Mouse (Mus musculus): ENCODE data around the gene Sfmbt1. TPM values are rescaled to one million over a fixed set of nuclear protein-coding genes. Genes with fewer than 3 reads are reported as not detected.

Gene Sfmbt1
- polyA plus RNA-seq, 1 experiment from 2014 or later = 21.5 TPM

DNA sequence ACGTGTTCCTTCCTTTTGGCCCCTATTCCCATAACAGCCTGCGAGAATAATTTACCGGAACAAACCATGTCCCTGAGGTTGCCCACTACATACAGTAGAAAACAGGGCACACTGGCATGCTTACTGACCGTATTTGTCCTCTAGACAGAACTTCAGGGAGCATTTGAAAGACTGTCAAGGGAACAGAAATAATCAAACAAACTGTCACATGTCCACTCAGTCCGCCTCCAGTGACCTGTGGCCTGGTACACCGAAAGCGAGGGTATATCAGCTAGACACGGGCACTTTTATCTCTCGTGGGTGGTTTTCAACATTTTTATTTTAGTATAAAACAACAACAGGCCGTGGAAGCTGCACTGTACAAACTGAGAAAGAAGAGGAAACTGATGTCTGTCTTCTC is 154.2 kb downstream of the Sfmbt1 start:
- no peak overlapping the region for H3K4me3 ChIP-seq (replicated peaks)
- no peak overlapping the region for H3K4me2 ChIP-seq (replicated peaks)
- WGBS = 94% methylated on average over 10 of the region's 10 CpGs
- no peaks in the 10 kb centered on the region for H3K4me1 ChIP-seq (replicated peaks)
- no peak overlapping the region for H3K27ac ChIP-seq
- H3K9me3 ChIP-seq = no peaks in the 10 kb centered on the region
- no peak for ATAC-seq
- no peak overlapping the region for H3K9ac ChIP-seq (replicated peaks)
- no peaks in the 10 kb centered on the region for H3K27me3 ChIP-seq
- peaks cover 47% of the 10 kb centered on the region for H3K36me3 ChIP-seq

- Histone ChIP-seq H3K4me1 (replicated peaks) (no peaks in the 10 kb centered on the region), H3K36me3 (peaks cover 52% of the 10 kb centered on the region), H3K27ac (no peak overlapping the region), H3K9ac (replicated peaks) (no peak overlapping the region; the same call in 1 of the 2 replicates), H3K27me3 (no peaks in the 10 kb centered on the region), H3K9me3 (no peaks in the 10 kb centered on the region), H3K4me2 (replicated peaks) (no peak overlapping the region), H3K4me3 (replicated peaks) (no peak overlapping the region)
- ATAC-seq = no peak
- WGBS = 86% methylated on average over 8 of the region's 8 CpGs
These were observed 154.7 kb downstream of the Sfmbt1 start for GRCm38 (mm10) chr14:30869391-30869801.

DNA sequence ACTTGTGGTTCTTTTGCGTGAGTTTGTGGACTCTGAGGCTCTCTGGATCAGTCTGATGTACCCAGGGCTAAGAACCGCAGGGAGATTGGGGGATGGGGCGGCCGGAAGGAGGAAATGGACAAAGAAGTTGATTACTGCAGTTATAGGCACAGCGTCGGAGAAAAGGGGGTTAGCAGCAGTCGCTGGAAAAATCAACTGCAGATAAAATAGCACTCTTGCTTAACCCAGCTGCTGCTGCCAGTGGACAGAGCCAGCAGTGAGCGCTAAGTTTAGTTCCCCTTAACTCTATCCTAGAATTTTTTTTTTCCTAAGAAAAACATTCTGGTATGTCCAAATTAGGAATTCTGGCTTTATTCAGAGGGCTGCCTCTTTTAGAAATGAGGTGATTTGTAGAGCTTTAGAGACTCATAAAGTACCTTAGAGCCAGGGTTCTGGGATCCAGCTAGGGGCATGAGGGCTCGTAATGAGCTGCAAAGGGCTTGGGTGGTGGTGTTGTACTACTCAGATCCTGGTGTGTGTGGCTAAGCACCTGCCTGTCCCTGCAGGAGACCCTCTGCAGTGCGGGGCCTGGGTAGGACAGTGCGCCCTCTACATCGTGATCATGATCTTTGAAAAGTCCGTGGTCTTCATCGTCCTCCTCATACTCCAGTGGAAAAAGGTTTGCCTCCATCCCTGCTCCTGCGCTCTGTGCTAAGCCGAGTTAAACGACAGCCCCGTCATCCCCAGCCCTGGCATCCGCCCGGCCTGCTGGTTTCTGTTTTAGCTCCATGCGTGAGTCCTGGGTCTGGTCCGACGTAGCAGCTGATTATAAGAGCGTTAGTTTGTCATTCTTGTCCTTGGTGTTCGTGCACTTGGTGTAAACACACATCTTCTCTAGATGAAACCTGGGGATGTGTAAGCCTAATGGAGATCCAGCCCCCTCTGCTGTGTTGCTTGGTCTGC is 155.8 kb downstream of the Sfmbt1 start:
- Histone ChIP-seq H3K27me3 (no peaks in the 10 kb centered on the region), H3K36me3 (peaks cover 47% of the 10 kb centered on the region), H3K4me3 (replicated peaks) (no peak overlapping the region), H3K4me2 (replicated peaks) (no peak overlapping the region), H3K27ac (no peak overlapping the region), H3K9ac (replicated peaks) (no peak overlapping the region), H3K9me3 (no peaks in the 10 kb centered on the region), H3K4me1 (replicated peaks) (no peaks in the 10 kb centered on the region)
- no peak for ATAC-seq
- 88% methylated on average over 25 of the region's 25 CpGs for WGBS

Other genes with a start within 250 kb of the Sfmbt1 start
- gene Dcp1a, start 235.3 kb upstream of the Sfmbt1 start, polyA plus RNA-seq (2015; fragmentation: Nextera tagmentation; extraction: Ambion mirVana) = 22.5 and 23.2 TPM in 2 replicates
- gene Cacna1d, start 223.4 kb upstream of the Sfmbt1 start, polyA plus RNA-seq (2015; fragmentation: Nextera tagmentation; extraction: Ambion mirVana) = 5.5 and 5.6 TPM in 2 replicates
- gene Tkt, start 166.5 kb upstream of the Sfmbt1 start, polyA plus RNA-seq (2015; fragmentation: Nextera tagmentation; extraction: Ambion mirVana) = 210 and 213 TPM in 2 replicates
- gene Prkcd, start 88.6 kb upstream of the Sfmbt1 start, polyA plus RNA-seq (2015; fragmentation: Nextera tagmentation; extraction: Ambion mirVana) = 14.5 and 17.4 TPM in 2 replicates
- 10.8 and 10.9 TPM in 2 replicates for gene Rft1, start 60.5 kb upstream of the Sfmbt1 start, polyA plus RNA-seq (2015; fragmentation: Nextera tagmentation; extraction: Ambion mirVana)
- 18.2 and 18.9 TPM in 2 replicates for gene Tmem110, start 110.7 kb downstream of the Sfmbt1 start, polyA plus RNA-seq (2015; fragmentation: Nextera tagmentation; extraction: Ambion mirVana)
- gene Mustn1, start 164.4 kb downstream of the Sfmbt1 start, polyA plus RNA-seq (2015; fragmentation: Nextera tagmentation; extraction: Ambion mirVana) = 0.67 and 0.70 TPM in 2 replicates
- gene Itih4, start 171.6 kb downstream of the Sfmbt1 start, polyA plus RNA-seq (2015; fragmentation: Nextera tagmentation; extraction: Ambion mirVana) = not detected in 2 replicates
- 0.21 and 0.42 TPM in 2 replicates for gene Itih3, start 208.9 kb downstream of the Sfmbt1 start, polyA plus RNA-seq (2015; fragmentation: Nextera tagmentation; extraction: Ambion mirVana)
- gene Itih1, start 228.4 kb downstream of the Sfmbt1 start, polyA plus RNA-seq (2015; fragmentation: Nextera tagmentation; extraction: Ambion mirVana) = not detected in 2 replicates
- gene Nek4, start 236.5 kb downstream of the Sfmbt1 start, polyA plus RNA-seq (2015; fragmentation: Nextera tagmentation; extraction: Ambion mirVana) = 20.0 and 20.3 TPM in 2 replicates